Mouse (Mus musculus) retina, postnatal 7 days (tissue): ENCODE measurements around the gene Duoxa2.
"Not testable (repeated sequence)": the region's sequence is repeated elsewhere in the genome, so short reads cannot be mapped to it uniquely, and the experiment has no call there.

Experiments used
- DNase-seq: peaks from one replicate; pipeline ENCODE4 v3.0.0-alpha.2; 2012; ENCODE audit warnings: low read depth, low spot score

Duoxa2 gene

GRCm38 (mm10) chr2:122306184-122306583 lies 7.5 kb downstream of the Duoxa2 start:
- DNase-seq: no peak

- no peak for DNase-seq
Observed at GRCm38 (mm10) chr2:122309647-122310046, 10.9 kb downstream of the Duoxa2 start.

- DNase-seq: no peak
Observed at GRCm38 (mm10) chr2:122311561-122311960, 12.9 kb downstream of the Duoxa2 start.

GRCm38 (mm10) chr2:122312722-122313417 lies 14.2 kb downstream of the Duoxa2 start:
- peak; percentile 49 for DNase-seq

GRCm38 (mm10) chr2:122313536-122313935 lies 14.8 kb downstream of the Duoxa2 start, which contains the start of gene Duoxa1:
TSS of gene Duoxa1 (minus strand) at chr2:122313730.
- DNase-seq: no peak

- no peak for DNase-seq
Observed at GRCm38 (mm10) chr2:122315372-122315771, 16.7 kb downstream of the Duoxa2 start, which contains the start of gene Duox1. TSS of gene Duox1 (plus strand) at chr2:122315672.

- DNase-seq: no peak
Observed at GRCm38 (mm10) chr2:122317384-122317783, 18.7 kb downstream of the Duoxa2 start.

GRCm38 (mm10) chr2:122323960-122324359 lies 25.3 kb downstream of the Duoxa2 start:
- DNase-seq: no peak

GRCm38 (mm10) chr2:122324586-122324985 lies 25.9 kb downstream of the Duoxa2 start:
- no peak for DNase-seq

GRCm38 (mm10) chr2:122325361-122325760 lies 26.7 kb downstream of the Duoxa2 start:
- no peak for DNase-seq

- DNase-seq: no peak
Observed at GRCm38 (mm10) chr2:122327986-122328385, 29.3 kb downstream of the Duoxa2 start.

- DNase-seq: not testable (repeated sequence)
Observed at GRCm38 (mm10) chr2:122330317-122330716, 31.6 kb downstream of the Duoxa2 start.

- no peak for DNase-seq
Observed at GRCm38 (mm10) chr2:122332222-122332621, 33.5 kb downstream of the Duoxa2 start.

GRCm38 (mm10) chr2:122334170-122334569 lies 35.5 kb downstream of the Duoxa2 start:
- DNase-seq: no peak

- no peak for DNase-seq
Observed at GRCm38 (mm10) chr2:122337291-122337690, 38.6 kb downstream of the Duoxa2 start.

- no peak for DNase-seq
Observed at GRCm38 (mm10) chr2:122345106-122345893, 46.6 kb downstream of the Duoxa2 start.

- not testable (repeated sequence) for DNase-seq
Observed at GRCm38 (mm10) chr2:122346164-122346563, 47.5 kb downstream of the Duoxa2 start.

- DNase-seq: no peak
Observed at GRCm38 (mm10) chr2:122347257-122347656, 48.6 kb downstream of the Duoxa2 start.

GRCm38 (mm10) chr2:122348531-122349131 lies 49.9 kb downstream of the Duoxa2 start:
- DNase-seq: peak; percentile 83

- DNase-seq: no peak
Observed at GRCm38 (mm10) chr2:122349136-122349785, 50.6 kb downstream of the Duoxa2 start.

- DNase-seq: no peak
Observed at GRCm38 (mm10) chr2:122351156-122351930, 52.6 kb downstream of the Duoxa2 start.
